Mouse (Mus musculus): ENCODE results near the gene Pde4d. TPM values are rescaled to one million over a fixed set of nuclear protein-coding genes. Genes with fewer than 3 reads are reported as not detected.

The Pde4d gene
- total RNA-seq, 1 experiment from 2014 or later: 8.3 TPM

DNA sequence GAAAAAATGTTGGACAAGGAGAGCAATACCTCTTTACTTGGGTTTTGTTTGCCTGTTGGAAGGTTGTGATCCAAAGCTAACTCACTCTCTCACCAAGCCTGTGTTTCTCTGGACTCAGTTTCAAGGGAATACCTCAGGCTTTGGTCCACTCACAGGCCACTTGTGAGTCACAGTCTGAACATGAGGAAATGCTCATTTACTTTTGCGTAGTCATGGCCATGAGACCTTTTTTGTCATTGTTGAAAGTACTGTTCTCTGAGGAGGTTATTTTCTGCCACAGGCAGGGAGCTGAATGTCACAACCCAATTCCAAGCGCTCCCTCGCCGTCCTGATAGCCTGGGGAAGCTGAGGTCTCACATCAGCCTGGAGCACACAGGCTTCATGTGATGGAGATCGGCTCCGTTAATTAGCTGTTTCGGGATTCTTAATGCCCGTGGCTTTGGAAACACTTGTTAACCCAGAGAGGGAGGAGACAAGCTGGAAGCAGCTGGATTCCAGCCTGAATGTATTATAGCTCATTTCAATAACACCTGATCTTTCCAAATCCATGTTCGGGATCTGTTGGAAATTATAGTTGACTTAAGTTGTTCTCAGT lies 792.8 kb downstream of the Pde4d start:
- ATAC-seq (ENCODE audit: extremely low read depth, insufficient number of reproducible peaks, low FRiP score, poor library complexity, severe bottlenecking): no peak

DNA sequence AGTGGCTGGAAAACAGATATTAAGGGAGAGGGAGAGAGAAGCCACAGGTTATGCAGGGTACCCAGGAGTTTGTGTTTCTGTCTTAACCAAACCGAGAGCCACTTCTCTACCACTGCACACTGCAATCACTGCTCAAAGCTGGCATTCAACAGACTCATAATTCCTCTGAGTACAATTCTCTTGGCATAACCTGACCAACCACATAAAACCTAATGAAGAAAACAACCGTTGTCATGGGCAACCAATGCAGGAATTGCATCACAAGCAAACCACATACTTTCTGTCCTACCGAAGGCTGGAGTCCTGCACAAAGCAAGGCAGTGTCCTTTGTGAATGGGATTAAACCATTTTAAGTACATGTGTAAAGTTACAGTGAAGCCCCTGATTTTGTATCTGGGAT lies 793.4 kb downstream of the Pde4d start:
- no peak for ATAC-seq (ENCODE audit: extremely low read depth, insufficient number of reproducible peaks, low FRiP score, poor library complexity, severe bottlenecking)

DNA sequence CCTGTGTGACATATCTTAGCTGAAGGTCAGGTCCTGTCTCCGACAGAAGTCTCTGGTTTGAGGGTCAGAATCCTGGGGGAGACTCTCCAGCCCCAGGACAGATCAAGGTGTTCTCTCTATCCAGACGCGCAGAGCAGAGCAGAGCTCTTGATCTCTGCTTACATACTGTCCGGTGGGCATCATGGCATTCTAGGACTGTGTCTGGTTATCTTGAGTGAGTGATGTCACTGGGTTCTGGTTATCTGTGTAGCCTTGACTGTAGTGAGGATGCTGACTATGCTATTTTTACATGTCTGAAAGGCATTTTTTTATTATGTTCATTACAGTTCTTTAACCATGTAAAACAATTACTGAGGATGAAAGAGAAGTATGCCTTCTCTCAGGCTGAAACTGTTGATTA lies 797.3 kb downstream of the Pde4d start:
- no peak for ATAC-seq (ENCODE audit: extremely low read depth, insufficient number of reproducible peaks, low FRiP score, poor library complexity, severe bottlenecking)

DNA sequence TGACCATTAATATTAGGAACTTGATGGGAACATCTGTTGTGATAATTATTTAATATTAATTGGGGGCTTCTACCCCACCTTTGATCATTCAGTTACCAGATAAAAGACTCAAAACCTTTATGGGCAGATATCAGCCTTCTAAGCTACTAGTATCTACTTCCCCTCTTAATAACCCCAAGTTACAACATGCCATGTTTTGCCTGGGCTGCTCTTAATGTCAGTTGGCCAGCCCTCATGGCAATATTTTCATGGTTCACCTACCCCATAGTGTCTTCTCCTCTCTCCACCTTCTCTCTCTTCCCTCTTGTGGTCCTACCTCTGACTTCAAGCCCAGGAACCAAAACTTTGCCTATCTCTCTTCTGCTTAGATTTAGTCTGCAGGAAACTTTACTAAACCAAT lies 799.6 kb downstream of the Pde4d start:
- ATAC-seq (ENCODE audit: extremely low read depth, insufficient number of reproducible peaks, low FRiP score, poor library complexity, severe bottlenecking): no peak

DNA sequence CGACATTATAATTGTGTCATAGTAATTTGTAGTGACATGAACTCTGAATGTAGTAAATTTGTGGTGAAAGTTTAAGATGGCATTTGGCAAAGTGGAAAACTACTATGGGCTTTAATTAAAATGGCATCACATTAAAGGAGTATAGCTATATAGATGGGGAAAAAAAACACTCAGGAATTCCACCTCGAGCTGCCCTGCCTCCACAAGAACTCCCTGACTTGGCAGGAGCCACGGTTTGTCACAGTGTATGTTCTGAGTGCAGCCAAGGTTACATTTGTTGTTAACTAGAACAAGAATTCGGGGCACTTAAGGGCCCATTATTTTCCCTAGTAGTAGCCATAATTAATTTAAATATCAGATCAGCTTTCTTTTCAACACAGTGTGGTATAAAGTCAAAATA lies 805.9 kb downstream of the Pde4d start:
- ATAC-seq (ENCODE audit: extremely low read depth, insufficient number of reproducible peaks, low FRiP score, poor library complexity, severe bottlenecking): no peak

DNA sequence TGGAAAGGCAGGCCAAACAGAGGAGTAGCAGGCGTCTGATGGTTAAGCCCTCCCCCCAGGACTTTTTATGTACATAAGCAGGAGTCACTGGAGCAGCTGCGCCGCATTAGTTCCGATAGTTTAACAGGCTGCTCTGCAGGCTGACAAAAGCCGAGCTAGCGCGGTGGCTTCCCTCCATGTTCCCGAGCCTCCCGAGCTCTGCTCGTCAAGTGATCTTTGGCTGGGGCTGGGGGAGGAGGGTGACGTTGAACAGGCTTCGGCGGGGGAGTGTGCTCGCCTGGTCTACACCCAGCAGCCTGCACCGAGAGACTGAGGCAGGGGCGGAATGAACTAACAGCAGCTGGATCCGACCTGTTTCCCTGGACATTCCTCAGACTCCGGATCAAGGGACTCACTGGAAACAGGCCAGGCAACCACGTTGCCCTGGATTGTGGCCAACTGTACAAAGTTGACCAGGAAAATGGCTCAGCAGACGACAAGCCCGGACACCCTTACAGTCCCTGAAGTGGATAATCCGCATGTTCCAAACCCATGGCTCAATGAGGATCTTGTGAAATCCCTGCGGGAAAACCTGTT lies 810.6 kb downstream of the Pde4d start:
- ATAC-seq (ENCODE audit: extremely low read depth, insufficient number of reproducible peaks, low FRiP score, poor library complexity, severe bottlenecking): no peak

DNA sequence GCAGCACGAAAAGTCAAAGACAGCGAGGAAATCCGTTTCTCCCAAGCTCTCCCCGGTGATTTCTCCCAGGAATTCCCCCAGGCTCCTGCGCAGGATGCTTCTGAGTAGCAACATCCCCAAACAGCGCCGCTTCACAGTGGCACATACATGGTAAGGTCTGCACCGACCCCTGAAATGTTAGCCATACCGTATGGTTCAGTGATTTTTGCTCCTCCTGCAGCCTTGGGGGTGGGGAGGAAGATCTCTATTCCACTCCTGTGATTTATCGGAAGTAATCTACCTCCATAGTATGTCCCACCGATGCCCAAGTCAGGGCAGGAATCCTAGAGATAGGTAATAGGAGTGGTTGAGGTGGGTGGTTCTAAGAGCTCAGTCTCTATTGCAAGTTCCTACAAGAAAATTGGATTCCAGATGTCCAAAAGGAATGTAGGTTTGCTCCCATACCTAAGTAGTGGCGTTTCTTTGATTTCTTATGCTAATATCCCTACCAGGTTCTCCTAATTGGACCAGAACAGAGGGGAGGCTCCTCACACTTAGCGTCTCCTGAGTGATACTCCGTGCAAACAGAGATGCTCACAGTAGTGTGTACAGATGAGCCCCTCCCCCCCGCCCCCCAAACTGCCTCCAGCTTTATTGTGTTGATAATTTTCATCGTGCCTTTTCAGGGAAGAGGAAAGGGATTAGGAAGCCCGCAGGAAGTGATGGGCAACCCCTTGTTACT lies 811.2 kb downstream of the Pde4d start:
- ATAC-seq (ENCODE audit: extremely low read depth, insufficient number of reproducible peaks, low FRiP score, poor library complexity, severe bottlenecking): no peak

DNA sequence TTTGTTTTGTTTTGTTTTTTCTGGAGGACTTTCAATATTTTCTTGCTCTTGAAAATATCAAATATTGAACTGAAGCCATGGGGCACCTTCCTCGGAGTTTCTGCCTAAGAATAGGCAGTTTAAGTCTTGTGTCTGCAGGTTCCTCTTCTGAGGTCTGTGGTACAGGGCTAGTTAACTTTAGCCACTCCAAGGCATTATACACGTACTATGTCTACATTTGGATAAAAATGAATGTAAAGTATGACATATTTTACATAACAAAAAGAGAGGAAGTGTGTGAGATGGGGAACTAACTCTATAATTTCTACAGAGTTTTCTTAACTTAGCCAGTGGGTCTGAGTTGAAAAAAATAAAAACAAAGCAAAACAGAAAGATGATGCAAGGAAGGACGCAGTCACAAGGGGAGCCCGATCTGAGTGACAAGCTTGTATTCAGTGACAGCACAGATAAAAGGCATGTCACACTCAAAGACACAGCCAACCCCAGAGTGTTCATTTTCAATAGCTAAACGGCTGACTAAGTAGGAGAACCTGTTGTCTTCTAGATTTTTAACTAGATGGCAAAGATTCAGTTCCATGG lies 812.0 kb downstream of the Pde4d start:
- ATAC-seq (ENCODE audit: extremely low read depth, insufficient number of reproducible peaks, low FRiP score, poor library complexity, severe bottlenecking): peak; percentile 67

DNA sequence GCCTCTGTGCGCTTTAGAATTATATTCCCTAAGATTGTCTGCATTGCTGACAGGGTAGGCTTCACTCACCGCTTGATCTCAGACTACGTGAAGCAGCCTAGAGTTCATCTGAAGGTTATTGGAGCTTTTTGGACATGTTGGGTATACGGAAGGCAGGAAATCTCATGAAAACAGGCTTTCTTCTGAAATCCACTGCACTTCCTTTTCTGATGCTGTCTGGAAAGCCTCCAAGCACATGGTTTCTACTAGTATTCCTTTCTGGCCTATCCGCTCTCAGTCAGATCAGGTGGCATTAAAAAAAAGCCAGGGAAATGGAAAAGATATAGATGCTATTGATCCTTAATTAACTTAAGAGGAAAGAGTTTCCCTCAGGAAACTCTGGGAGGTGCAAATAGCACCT lies 812.8 kb downstream of the Pde4d start:
- ATAC-seq (ENCODE audit: extremely low read depth, insufficient number of reproducible peaks, low FRiP score, poor library complexity, severe bottlenecking): no peak

DNA sequence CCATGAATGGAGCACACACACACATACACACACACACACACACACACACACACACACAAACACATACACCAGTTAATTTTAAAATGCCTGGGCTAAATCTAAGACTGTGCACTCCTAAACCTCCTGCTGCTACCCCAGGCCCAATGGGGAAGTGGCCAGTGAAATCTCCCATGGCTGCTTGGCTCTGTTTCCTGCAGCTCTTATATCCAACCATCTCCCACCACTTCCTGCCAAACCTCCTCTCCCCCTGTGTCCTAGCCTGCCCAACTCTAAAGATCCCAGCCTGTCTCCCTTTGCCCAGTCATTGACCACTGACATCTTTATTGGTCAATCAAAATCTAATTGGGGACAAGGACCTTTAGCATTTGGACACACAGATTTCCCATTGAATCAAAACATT lies 814.1 kb downstream of the Pde4d start:
- ATAC-seq (ENCODE audit: extremely low read depth, insufficient number of reproducible peaks, low FRiP score, poor library complexity, severe bottlenecking): no peak

DNA sequence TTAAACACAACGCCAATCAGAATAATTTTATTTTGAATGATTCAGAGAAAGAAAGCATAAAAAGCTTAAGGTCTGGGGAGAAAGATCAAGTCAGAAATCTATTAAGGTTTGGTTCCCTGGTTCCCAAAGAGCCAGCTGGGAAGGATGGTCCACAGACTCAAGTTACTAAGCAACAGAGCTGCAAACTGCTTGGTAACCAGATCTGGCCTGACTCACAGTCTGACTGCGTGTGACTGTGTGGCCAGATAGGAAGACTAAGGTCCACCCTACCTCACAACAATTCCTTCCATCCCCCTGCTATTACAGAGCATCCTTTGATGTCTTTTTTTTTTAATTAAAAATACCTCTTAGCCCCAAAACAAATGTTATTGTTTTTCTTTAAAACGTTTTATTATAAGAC lies 818.5 kb downstream of the Pde4d start:
- no peak for ATAC-seq (ENCODE audit: extremely low read depth, insufficient number of reproducible peaks, low FRiP score, poor library complexity, severe bottlenecking)

DNA sequence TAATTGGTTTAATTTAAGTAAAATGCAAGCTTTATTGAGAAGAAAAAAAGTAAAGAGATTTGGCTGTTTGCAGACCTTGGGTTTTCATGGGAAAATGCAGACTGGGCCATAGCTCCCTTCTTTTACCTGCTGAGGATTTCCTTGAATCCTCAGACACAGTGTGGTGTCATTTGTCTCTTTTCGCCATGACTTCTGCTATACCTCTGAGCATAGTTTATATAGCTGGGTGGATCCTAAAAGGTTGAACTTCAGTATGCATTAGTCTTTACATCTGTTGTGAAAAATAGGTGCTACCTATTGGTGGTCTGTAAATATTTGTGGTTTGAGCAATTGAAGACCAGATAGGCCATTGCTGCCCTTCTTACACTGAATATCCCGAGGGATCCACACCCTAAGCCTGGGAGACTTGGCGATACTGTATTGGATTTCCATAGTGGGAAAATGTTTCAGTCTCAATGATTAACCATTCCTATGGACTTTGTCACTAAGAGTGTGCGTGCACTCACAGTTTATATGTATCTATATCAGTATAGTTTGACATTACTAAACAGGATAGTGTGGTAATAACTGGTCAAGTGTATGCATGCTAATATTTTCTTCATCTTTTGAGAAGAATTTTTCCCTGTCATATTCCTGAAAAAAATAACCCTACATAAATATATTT lies 819.0 kb downstream of the Pde4d start:
- no peak for ATAC-seq (ENCODE audit: extremely low read depth, insufficient number of reproducible peaks, low FRiP score, poor library complexity, severe bottlenecking)

DNA sequence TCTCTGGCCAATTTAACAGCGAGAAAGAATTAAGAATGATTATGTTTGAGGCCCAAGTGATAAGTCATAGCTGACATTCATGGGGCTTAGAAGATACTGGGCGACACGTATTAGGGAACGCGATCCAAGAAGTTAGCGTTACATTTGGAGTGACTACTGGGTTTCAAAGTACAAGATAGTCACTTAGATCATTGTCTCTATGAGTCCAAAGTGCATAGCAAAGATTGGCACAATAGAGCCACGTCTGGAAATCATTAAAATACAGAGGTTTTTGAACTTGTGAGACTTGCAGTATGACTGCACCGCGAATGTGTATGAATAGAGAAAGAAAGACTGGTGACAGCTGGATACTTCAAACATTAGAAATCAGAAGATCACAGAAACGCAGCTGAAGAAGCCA lies 825.1 kb downstream of the Pde4d start:
- no peak for ATAC-seq (ENCODE audit: extremely low read depth, insufficient number of reproducible peaks, low FRiP score, poor library complexity, severe bottlenecking)

DNA sequence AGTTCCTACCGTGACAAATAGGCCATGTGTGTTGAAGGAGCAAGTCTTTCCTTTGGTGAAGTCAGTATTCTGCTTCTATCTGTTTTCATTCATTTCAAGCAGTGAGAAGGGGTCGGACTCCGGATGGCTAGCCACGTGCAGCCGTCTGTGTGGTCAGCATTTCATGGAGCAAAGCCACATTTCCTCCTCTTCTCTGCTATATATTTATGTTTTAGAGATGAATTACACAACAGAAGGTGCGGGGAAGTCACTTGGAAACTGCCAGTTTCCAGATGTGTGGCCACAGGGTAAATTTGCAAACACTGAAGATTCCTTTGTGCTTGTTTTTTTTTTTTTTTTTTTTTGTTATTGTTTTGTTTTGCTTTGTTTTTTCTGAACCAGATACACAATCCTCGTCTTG lies 828.0 kb downstream of the Pde4d start:
- ATAC-seq (ENCODE audit: extremely low read depth, insufficient number of reproducible peaks, low FRiP score, poor library complexity, severe bottlenecking): no peak

DNA sequence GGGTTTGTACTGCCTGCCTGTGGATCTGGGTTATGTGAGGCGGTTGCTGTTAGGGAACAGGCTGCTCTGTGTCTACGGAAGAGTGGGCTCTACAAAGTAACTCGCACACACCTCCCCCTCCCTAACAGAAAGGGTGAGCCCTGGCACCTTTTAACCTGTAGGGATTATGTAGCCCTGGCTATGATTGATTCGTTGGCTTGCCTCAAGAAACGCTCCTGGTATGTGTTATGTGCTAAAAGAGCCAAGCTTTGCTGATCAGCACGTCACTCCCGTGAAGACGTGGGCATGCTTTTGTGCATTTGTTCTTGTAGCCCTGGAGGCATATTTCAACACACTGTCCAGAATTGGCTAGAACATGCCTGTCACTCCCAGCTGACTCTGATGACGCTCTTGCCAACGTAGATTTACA lies 828.8 kb downstream of the Pde4d start:
- ATAC-seq (ENCODE audit: extremely low read depth, insufficient number of reproducible peaks, low FRiP score, poor library complexity, severe bottlenecking): no peak

DNA sequence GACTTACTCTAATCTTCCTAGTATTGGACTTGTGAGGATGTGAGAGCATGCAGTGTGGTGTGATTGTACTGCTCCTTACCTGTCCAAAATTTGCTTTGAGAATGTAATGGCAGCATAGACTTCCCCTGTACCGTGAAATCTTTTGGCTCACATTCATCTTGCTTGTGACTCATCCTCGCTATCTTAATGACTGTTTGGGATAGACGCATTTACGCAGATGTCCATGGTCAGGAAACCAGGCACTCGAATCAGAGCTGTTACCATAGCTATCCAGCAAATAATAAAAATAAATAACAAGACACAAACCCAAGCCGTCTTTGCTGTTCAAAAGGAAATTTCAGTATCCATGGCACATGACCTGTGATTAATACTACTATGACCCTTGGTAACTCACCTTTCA lies 829.5 kb downstream of the Pde4d start:
- no peak for ATAC-seq (ENCODE audit: extremely low read depth, insufficient number of reproducible peaks, low FRiP score, poor library complexity, severe bottlenecking)

DNA sequence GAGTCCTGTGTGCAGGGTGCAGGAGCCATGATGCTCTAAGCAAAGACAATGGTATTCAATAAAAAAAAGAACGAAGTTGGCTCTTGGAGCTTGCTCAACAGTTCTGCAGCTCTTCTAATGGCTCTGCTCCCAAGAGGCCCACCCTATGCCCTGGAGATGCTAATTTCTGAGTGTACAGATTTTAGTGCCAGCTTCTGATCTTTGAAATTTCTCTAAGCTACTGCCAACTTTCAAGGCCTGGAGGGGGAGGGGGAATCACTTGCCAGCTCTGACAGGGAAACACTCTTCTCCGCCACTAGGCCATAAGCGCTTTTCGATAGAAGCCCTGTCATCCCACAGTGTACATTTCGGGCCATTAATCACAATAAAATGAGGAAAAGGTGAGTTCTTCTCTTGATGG lies 830.7 kb downstream of the Pde4d start:
- ATAC-seq (ENCODE audit: extremely low read depth, insufficient number of reproducible peaks, low FRiP score, poor library complexity, severe bottlenecking): no peak

DNA sequence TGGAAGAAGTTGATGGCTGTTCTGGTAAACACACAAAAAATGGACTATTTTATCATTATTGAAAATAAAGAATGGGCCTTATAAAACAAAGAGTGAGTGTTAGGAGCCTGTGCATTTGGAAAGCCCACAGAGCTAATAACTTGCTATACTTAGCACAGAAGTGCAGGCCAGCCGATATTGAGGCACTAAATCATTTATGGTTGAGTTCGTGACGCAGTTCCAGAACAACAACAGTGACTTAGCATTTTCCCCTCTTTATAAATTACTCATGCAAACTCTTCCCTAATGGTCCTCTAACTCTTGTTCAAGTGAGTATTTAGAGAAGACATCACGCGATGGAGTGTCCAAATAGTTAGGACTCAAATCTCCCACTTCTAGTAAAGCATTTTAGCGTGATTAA lies 837.7 kb downstream of the Pde4d start:
- ATAC-seq (ENCODE audit: extremely low read depth, insufficient number of reproducible peaks, low FRiP score, poor library complexity, severe bottlenecking): no peak

DNA sequence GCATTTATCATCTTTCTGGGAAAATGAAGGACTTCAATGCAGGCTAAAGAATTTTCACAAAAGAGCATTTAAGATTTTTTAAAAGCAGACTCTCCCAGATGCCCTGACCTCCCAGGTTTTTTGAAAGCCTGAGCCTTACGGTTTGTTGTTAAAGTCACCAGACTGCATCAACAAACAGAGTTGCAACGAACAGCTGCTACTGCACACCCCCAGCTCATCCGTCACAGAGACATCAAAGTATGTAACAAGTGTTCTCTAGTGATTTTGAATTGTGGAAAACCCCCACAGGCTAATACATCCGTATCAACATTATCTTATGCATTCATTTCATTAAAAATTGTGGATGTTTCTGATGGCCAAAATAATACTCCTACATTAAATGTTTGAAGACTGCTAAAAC lies 841.2 kb downstream of the Pde4d start:
- no peak for ATAC-seq (ENCODE audit: extremely low read depth, insufficient number of reproducible peaks, low FRiP score, poor library complexity, severe bottlenecking)

DNA sequence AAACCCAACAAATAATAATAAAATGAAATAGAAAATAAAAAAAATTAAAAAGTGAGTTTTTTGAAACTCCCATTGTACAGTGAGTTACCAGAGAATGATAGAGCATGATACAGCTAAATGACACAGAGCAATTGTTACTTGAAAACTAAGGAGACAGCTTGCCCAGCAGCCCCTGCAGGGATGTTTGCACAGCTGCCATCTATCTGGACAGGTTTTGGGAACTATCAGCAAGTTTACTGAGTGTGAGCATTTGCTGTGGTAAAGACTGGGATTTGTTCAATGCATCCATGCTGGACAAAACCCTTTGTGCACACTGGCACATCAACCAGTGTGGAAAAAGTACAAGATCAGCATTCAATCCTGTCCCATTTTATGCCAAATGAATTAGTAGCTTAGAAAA lies 843.3 kb downstream of the Pde4d start:
- ATAC-seq (ENCODE audit: extremely low read depth, insufficient number of reproducible peaks, low FRiP score, poor library complexity, severe bottlenecking): no peak
